9 mouse cellular contexts compared by ENCODE assay signal in genomic region chr16:26447594-26447993, GRCm38 (mm10). TPM values are rescaled to one million over a fixed set of nuclear protein-coding genes. Genes with fewer than 3 reads are reported as not detected.
DNase-seq lines count a peak whose midpoint lies in the region; ATAC-seq lines count a peak whose summit lies in the region.
"Had no signal": no experiment of that assay in that cellular context is flagged by ENCODE, and none has a peak within 500 bp of the region (broad histone marks: within the 10 kb centered on the region; RNA-seq: fewer than 3 reads in every experiment).

No protein-coding gene starts in this region.

- no peak overlapping the region for H3K27ac ChIP-seq in embryonic facial prominence, embryonic 11.5 days (replicated peaks; ENCODE audit: low read depth, low read length)
- H3K27ac ChIP-seq in embryonic facial prominence, embryonic 10.5 days (replicated peaks), result no peak overlapping the region
- H3K27ac ChIP-seq in heart, embryonic 15.5 days, result no peak overlapping the region

- no peak overlapping the region for H3K4me3 ChIP-seq in embryonic facial prominence, embryonic 11.5 days (ENCODE audit: low read depth, low read length)
- no peak overlapping the region for H3K4me3 ChIP-seq in embryonic facial prominence, embryonic 10.5 days
- no peak overlapping the region for H3K4me3 ChIP-seq in heart, embryonic 15.5 days

- no peak overlapping the region for H3K4me2 ChIP-seq in embryonic facial prominence, embryonic 11.5 days (ENCODE audit: low read depth, low read length)
- peak overlapping the region; percentile 24; the same call in 1 of the 2 replicates for H3K4me2 ChIP-seq in heart, embryonic 15.5 days

- peak; percentile 4 for DNase-seq in embryonic facial prominence, embryonic 11.5 days (ENCODE audit: low spot score)
- DNase-seq in embryonic facial prominence, embryonic 10.5 days (ENCODE audit: low spot score), result no peak
- DNase-seq in right cerebral cortex, adult 2 months (ENCODE audit: low spot score in 2 of 2), result peak; percentile 40 to 60
- DNase-seq in right cerebral cortex, postnatal 14 days, result no peak
- DNase-seq in left cerebral cortex, adult 18-20 months (ENCODE audit: low spot score in 2 of 2), result peak; percentile 2 to 20
- no peak for DNase-seq in embryo, embryonic 11 days

- H3K36me3 ChIP-seq in embryonic facial prominence, embryonic 11.5 days (replicated peaks; ENCODE audit: control insufficient read depth, insufficient read depth, low read depth, low read length), result no peaks in the 10 kb centered on the region
- no peaks in the 10 kb centered on the region for H3K36me3 ChIP-seq in embryonic facial prominence, embryonic 10.5 days (replicated peaks)
- no peaks in the 10 kb centered on the region for H3K36me3 ChIP-seq in heart, embryonic 15.5 days

- ATAC-seq in embryonic facial prominence, embryonic 11.5 days (replicated peaks; ENCODE audit: insufficient number of reproducible peaks, low FRiP score, low TSS enrichment, low read depth), result no peak
- ATAC-seq in heart, embryonic 15.5 days (replicated peaks; ENCODE audit: insufficient number of reproducible peaks, insufficient read depth, low FRiP score, low read depth), result no peak
- no peak for ATAC-seq in inflammation-experienced regulatory T-cells, adult 6 months

- no peaks in the 10 kb centered on the region for H3K27me3 ChIP-seq in embryonic facial prominence, embryonic 11.5 days (ENCODE audit: control insufficient read depth, insufficient read depth, low read length)
- no peaks in the 10 kb centered on the region for H3K27me3 ChIP-seq in embryonic facial prominence, embryonic 10.5 days (replicated peaks; ENCODE audit: low read depth, poor library complexity, severe bottlenecking)
- no peaks in the 10 kb centered on the region for H3K27me3 ChIP-seq in heart, embryonic 15.5 days

- no peaks in the 10 kb centered on the region for H3K9me3 ChIP-seq in embryonic facial prominence, embryonic 11.5 days (replicated peaks; ENCODE audit: control insufficient read depth, low read length)
- H3K9me3 ChIP-seq in embryonic facial prominence, embryonic 10.5 days, result no peaks in the 10 kb centered on the region
- no peaks in the 10 kb centered on the region for H3K9me3 ChIP-seq in heart, embryonic 15.5 days (replicated peaks)

- no peaks in the 10 kb centered on the region for H3K4me1 ChIP-seq in embryonic facial prominence, embryonic 11.5 days (ENCODE audit: control insufficient read depth, insufficient read depth, low read length)
- no peaks in the 10 kb centered on the region for H3K4me1 ChIP-seq in embryonic facial prominence, embryonic 10.5 days
- H3K4me1 ChIP-seq in heart, embryonic 15.5 days (replicated peaks), result no peaks in the 10 kb centered on the region

- no peak overlapping the region for H3K9ac ChIP-seq in embryonic facial prominence, embryonic 11.5 days (replicated peaks; ENCODE audit: low read length)
- no peak overlapping the region for H3K9ac ChIP-seq in heart, embryonic 15.5 days

- 75% methylated on average over 2 of the region's 2 CpGs for WGBS in embryonic facial prominence, embryonic 11.5 days
- 77% methylated on average over 2 of the region's 2 CpGs for WGBS in embryonic facial prominence, embryonic 10.5 days
- 44% methylated on average over 2 of the region's 2 CpGs for WGBS in heart, embryonic 15.5 days

RNA-seq across cellular contexts. Expression of gene Cldn16, which starts 15.3 kb away (rescaled TPM):
- polyA plus RNA-seq in embryonic facial prominence, embryonic 11.5 days (2014; fragmentation: Nextera tagmentation; extraction: Ambion mirVana), result not detected in 2 replicates
- polyA plus RNA-seq in embryonic facial prominence, embryonic 10.5 days (2016; fragmentation: Nextera tagmentation; extraction: Ambion mirVana), result not detected in 2 replicates
- polyA plus RNA-seq in heart, embryonic 15.5 days (2015; fragmentation: Nextera tagmentation; extraction: Ambion mirVana), result not detected in 2 replicates
- total RNA-seq in left cerebral cortex, adult 18-20 months (2021), result not detected
- polyA plus RNA-seq in inflammation-experienced regulatory T-cells, adult 6 months (2017; shearing (Covaris generic)), result not detected
- total RNA-seq: neutrophil, adult 5-6 weeks had no signal

Comparison
In these comparisons a context has a peak if more than half of its experiments do, and no peak if none do; other contexts are left out.
1. DNase-seq: peak in embryonic facial prominence, embryonic 11.5 days (single experiment), right cerebral cortex, adult 2 months (2 of 2) and left cerebral cortex, adult 18-20 months (2 of 2); none in embryonic facial prominence, embryonic 10.5 days (single experiment), right cerebral cortex, postnatal 14 days (single experiment) and embryo, embryonic 11 days (single experiment).